Mouse (Mus musculus) cerebellum, adult 9-11 months (tissue): ENCODE data around the gene Zbtb9.
A peak's percentile ranks its signal among the peaks of the same experiment; 100 is the strongest.
"Not testable (repeated sequence)": the region's sequence is repeated elsewhere in the genome, so short reads cannot be mapped to it uniquely, and the experiment has no call there.

Source experiments
- DNase-seq: peaks from one replicate; pipeline ENCODE4 v3.0.0; 2022

The Zbtb9 gene

GRCm38 (mm10) chr17:26972703-26973574 lies at the start of gene Zbtb9:
Zbtb9 (plus strand) TSS chr17:26973167.
- peak; percentile 97 for DNase-seq

- DNase-seq = not testable (repeated sequence)
Measured at GRCm38 (mm10) chr17:26925414-26925813, 47.6 kb upstream of the Zbtb9 start.

- peak; percentile 58 for DNase-seq
Measured at GRCm38 (mm10) chr17:26931795-26932194, 41.2 kb upstream of the Zbtb9 start.

- DNase-seq = peak; percentile 94
Measured at GRCm38 (mm10) chr17:26932839-26933398, 40.0 kb upstream of the Zbtb9 start, which contains the start of gene Phf1. Phf1 (plus strand) TSS chr17:26933052.

GRCm38 (mm10) chr17:26933419-26933818 lies 39.5 kb upstream of the Zbtb9 start:
- DNase-seq = no peak

- peak; percentile 45 for DNase-seq
Measured at GRCm38 (mm10) chr17:26933885-26934827, 38.8 kb upstream of the Zbtb9 start.

GRCm38 (mm10) chr17:26935027-26935426 lies 37.9 kb upstream of the Zbtb9 start:
- DNase-seq = no peak

- DNase-seq = peak; percentile 63
Measured at GRCm38 (mm10) chr17:26936453-26936852, 36.5 kb upstream of the Zbtb9 start.

GRCm38 (mm10) chr17:26936921-26937695 lies 35.9 kb upstream of the Zbtb9 start:
- DNase-seq = peak; percentile 70

GRCm38 (mm10) chr17:26937883-26938695 lies 34.9 kb upstream of the Zbtb9 start:
- DNase-seq = peak; percentile 60

- peak; percentile 82 for DNase-seq
Measured at GRCm38 (mm10) chr17:26938731-26939130, 34.2 kb upstream of the Zbtb9 start.

- DNase-seq = peak; percentile 100
Measured at GRCm38 (mm10) chr17:26939178-26939972, 33.6 kb upstream of the Zbtb9 start, which contains the start of gene Cuta. Cuta (minus strand) TSS chr17:26939569.

GRCm38 (mm10) chr17:26939973-26940300 lies 33.0 kb upstream of the Zbtb9 start:
- no peak for DNase-seq

- peak; percentile 79 for DNase-seq
Measured at GRCm38 (mm10) chr17:26941031-26941789, 31.8 kb upstream of the Zbtb9 start, which contains the start of gene Syngap1. Syngap1 (plus strand) TSS chr17:26941253.

GRCm38 (mm10) chr17:26941841-26942570 lies 31.0 kb upstream of the Zbtb9 start:
- DNase-seq = no peak

- peak; percentile 50 for DNase-seq
Measured at GRCm38 (mm10) chr17:26945824-26946495, 27.0 kb upstream of the Zbtb9 start.

- peak; percentile 86 for DNase-seq
Measured at GRCm38 (mm10) chr17:26946567-26946966, 26.4 kb upstream of the Zbtb9 start.
